Mouse (Mus musculus) embryo, embryonic 11 days (tissue): ENCODE data around the gene Rtbdn.

ENCODE experiments used
- DNase-seq: peaks from one replicate; pipeline ENCODE4 v3.0.0-alpha.2; 2015

Rtbdn gene

GRCm38 (mm10) chr8:84963952-84964351 is 17.2 kb downstream of the Rtbdn start:
- no peak for DNase-seq

GRCm38 (mm10) chr8:84965731-84966291 is 19.0 kb downstream of the Rtbdn start:
- DNase-seq, result peak; percentile 98

GRCm38 (mm10) chr8:84966603-84967002 is 19.8 kb downstream of the Rtbdn start:
- DNase-seq, result no peak

- no peak for DNase-seq
Observed at GRCm38 (mm10) chr8:84967532-84968304, 20.9 kb downstream of the Rtbdn start.

GRCm38 (mm10) chr8:84968650-84969049 is 21.9 kb downstream of the Rtbdn start:
- no peak for DNase-seq

GRCm38 (mm10) chr8:84969241-84970134 is 22.7 kb downstream of the Rtbdn start, which contains the start of the genes Gm49661, Prdx2 and Rnaseh2a:
Gm49661 (minus strand) TSS chr8:84969433.
Prdx2 (plus strand) TSS chr8:84969587.
Rnaseh2a (minus strand) TSS chr8:84969767.
- DNase-seq, result peak; percentile 89

- DNase-seq, result no peak
Observed at GRCm38 (mm10) chr8:84970135-84970790, 23.5 kb downstream of the Rtbdn start.

GRCm38 (mm10) chr8:84970913-84971312 is 24.1 kb downstream of the Rtbdn start:
- DNase-seq, result no peak

GRCm38 (mm10) chr8:84973079-84973478 is 26.3 kb downstream of the Rtbdn start:
- DNase-seq, result no peak

- peak; percentile 76 for DNase-seq
Observed at GRCm38 (mm10) chr8:84973803-84974542, 27.2 kb downstream of the Rtbdn start.

- DNase-seq, result no peak
Observed at GRCm38 (mm10) chr8:84974543-84975142, 27.9 kb downstream of the Rtbdn start.

GRCm38 (mm10) chr8:84975434-84975833 is 28.6 kb downstream of the Rtbdn start:
- DNase-seq, result peak; percentile 53

- peak; percentile 96 for DNase-seq
Observed at GRCm38 (mm10) chr8:84976031-84976762, 29.4 kb downstream of the Rtbdn start.

GRCm38 (mm10) chr8:84976763-84977434 is 30.1 kb downstream of the Rtbdn start:
- DNase-seq, result no peak

- DNase-seq, result peak; percentile 76
Observed at GRCm38 (mm10) chr8:84977435-84978247, 30.9 kb downstream of the Rtbdn start.

GRCm38 (mm10) chr8:84978248-84978940 is 31.6 kb downstream of the Rtbdn start, which contains the start of gene Junb:
Junb (minus strand) TSS chr8:84978718.
- peak; percentile 90 for DNase-seq

GRCm38 (mm10) chr8:84979599-84980421 is 33.0 kb downstream of the Rtbdn start:
- DNase-seq, result peak; percentile 91
